Mouse (Mus musculus): Measurements from ENCODE around the gene Rnf6. TPM values are rescaled to one million over a fixed set of nuclear protein-coding genes. Genes with fewer than 3 reads are reported as not detected.
"Not testable (repeated sequence)": the region's sequence is repeated elsewhere in the genome, so short reads cannot be mapped to it uniquely, and the experiment has no call there.

The Rnf6 gene
- total and polyA plus RNA-seq, 2 experiments from 2014 or later = 31.1 to 41.4 TPM

GRCm38 (mm10) chr5:146190501-146191269, 30.7 kb downstream of the Rnf6 start:
- 36% methylated on average over 3 of the region's 3 CpGs for WGBS
- Histone ChIP-seq H3K27ac (ENCODE audit: low read depth) (no peak overlapping the region), H3K9me3 (replicated peaks; ENCODE audit: control insufficient read depth, low read length) (no peaks in the 10 kb centered on the region), H3K4me3 (ENCODE audit: low read depth, low read length) (no peak overlapping the region), H3K36me3 (replicated peaks; ENCODE audit: control insufficient read depth, insufficient read depth, low read length) (no peaks in the 10 kb centered on the region), H3K4me1 (ENCODE audit: control insufficient read depth, insufficient read depth) (no peaks in the 10 kb centered on the region), H3K4me2 (ENCODE audit: low read depth, low read length) (no peak overlapping the region), H3K27me3 (ENCODE audit: control insufficient read depth, insufficient read depth, low read length) (no peaks in the 10 kb centered on the region), H3K9ac (replicated peaks; ENCODE audit: low read depth, low read length) (no peak overlapping the region)
- TF ChIP-seq EP300 (IDR thresholded peaks at IDR 0.05; ENCODE audit: low read depth) (no peak), CTCF (IDR thresholded peaks at IDR 0.05; ENCODE audit: low read depth) (no peak)
- ATAC-seq (ENCODE audit: insufficient read depth, low read depth) (no peak), DNase-seq (ENCODE audit: low spot score) (no peak)

- 60% methylated on average over 4 of the region's 4 CpGs for WGBS
- no peak overlapping the region for H3K4me2 ChIP-seq (ENCODE audit: low read depth, low read length)
- H3K4me3 ChIP-seq (ENCODE audit: low read depth, low read length) = no peak overlapping the region
- no peak overlapping the region for H3K27ac ChIP-seq (ENCODE audit: low read depth)
- H3K4me1 ChIP-seq (ENCODE audit: control insufficient read depth, insufficient read depth) = no peaks in the 10 kb centered on the region
- DNase-seq (ENCODE audit: low spot score) (no peak), ATAC-seq (ENCODE audit: insufficient read depth, low read depth) (no peak)
- TF ChIP-seq EP300 (IDR thresholded peaks at IDR 0.05; ENCODE audit: low read depth) (no peak), CTCF (IDR thresholded peaks at IDR 0.05; ENCODE audit: low read depth) (no peak)
- no peaks in the 10 kb centered on the region for H3K27me3 ChIP-seq (ENCODE audit: control insufficient read depth, insufficient read depth, low read length)
- no peak overlapping the region for H3K9ac ChIP-seq (replicated peaks; ENCODE audit: low read depth, low read length)
- H3K9me3 ChIP-seq (replicated peaks; ENCODE audit: control insufficient read depth, low read length) = no peaks in the 10 kb centered on the region
- no peaks in the 10 kb centered on the region for H3K36me3 ChIP-seq (replicated peaks; ENCODE audit: control insufficient read depth, insufficient read depth, low read length)
Measured at GRCm38 (mm10) chr5:146190093-146190492, 31.3 kb downstream of the Rnf6 start.

GRCm38 (mm10) chr5:146188712-146189111, 32.6 kb downstream of the Rnf6 start:
- ATAC-seq (ENCODE audit: insufficient read depth, low read depth) = no peak
- 67% methylated on average over 7 of the region's 7 CpGs for WGBS
- no peak overlapping the region for H3K27ac ChIP-seq (ENCODE audit: low read depth)
- no peaks in the 10 kb centered on the region for H3K9me3 ChIP-seq (replicated peaks; ENCODE audit: control insufficient read depth, low read length)
- no peak overlapping the region for H3K4me3 ChIP-seq (ENCODE audit: low read depth, low read length)
- H3K27me3 ChIP-seq (ENCODE audit: control insufficient read depth, insufficient read depth, low read length) = no peaks in the 10 kb centered on the region
- H3K36me3 ChIP-seq (replicated peaks; ENCODE audit: control insufficient read depth, insufficient read depth, low read length) = no peaks in the 10 kb centered on the region
- no peak for DNase-seq (ENCODE audit: low spot score)
- TF ChIP-seq CTCF (IDR thresholded peaks at IDR 0.05; ENCODE audit: low read depth) (no peak), EP300 (IDR thresholded peaks at IDR 0.05; ENCODE audit: low read depth) (no peak)
- H3K4me1 ChIP-seq (ENCODE audit: control insufficient read depth, insufficient read depth) = no peaks in the 10 kb centered on the region
- H3K4me2 ChIP-seq (ENCODE audit: low read depth, low read length) = no peak overlapping the region
- no peak overlapping the region for H3K9ac ChIP-seq (replicated peaks; ENCODE audit: low read depth, low read length)

- no peaks in the 10 kb centered on the region for H3K36me3 ChIP-seq (replicated peaks; ENCODE audit: control insufficient read depth, insufficient read depth, low read length)
- H3K4me3 ChIP-seq (ENCODE audit: low read depth, low read length) = no peak overlapping the region
- DNase-seq (ENCODE audit: low spot score) (no peak), ATAC-seq (ENCODE audit: insufficient read depth, low read depth) (no peak)
- 81% methylated on average over 1 of the region's 1 CpGs for WGBS
- H3K27me3 ChIP-seq (ENCODE audit: control insufficient read depth, insufficient read depth, low read length) = no peaks in the 10 kb centered on the region
- no peak overlapping the region for H3K27ac ChIP-seq (ENCODE audit: low read depth)
- TF ChIP-seq EP300 (IDR thresholded peaks at IDR 0.05; ENCODE audit: low read depth) (no peak), CTCF (IDR thresholded peaks at IDR 0.05; ENCODE audit: low read depth) (peak; percentile 25)
- no peak overlapping the region for H3K9ac ChIP-seq (replicated peaks; ENCODE audit: low read depth, low read length)
- H3K4me2 ChIP-seq (ENCODE audit: low read depth, low read length) = no peak overlapping the region
- H3K9me3 ChIP-seq (replicated peaks; ENCODE audit: control insufficient read depth, low read length) = no peaks in the 10 kb centered on the region
- no peaks in the 10 kb centered on the region for H3K4me1 ChIP-seq (ENCODE audit: control insufficient read depth, insufficient read depth)
Measured at GRCm38 (mm10) chr5:146188144-146188543, 33.2 kb downstream of the Rnf6 start.

GRCm38 (mm10) chr5:146187441-146187840, 33.9 kb downstream of the Rnf6 start:
- H3K27ac ChIP-seq (ENCODE audit: low read depth); H3K4me1 ChIP-seq (ENCODE audit: control insufficient read depth, insufficient read depth); H3K4me3 ChIP-seq (ENCODE audit: low read depth, low read length); H3K9me3 ChIP-seq (replicated peaks; ENCODE audit: control insufficient read depth, low read length); H3K36me3 ChIP-seq (replicated peaks; ENCODE audit: control insufficient read depth, insufficient read depth, low read length); H3K27me3 ChIP-seq (ENCODE audit: control insufficient read depth, insufficient read depth, low read length); ATAC-seq (ENCODE audit: insufficient read depth, low read depth); H3K9ac ChIP-seq (replicated peaks; ENCODE audit: low read depth, low read length); H3K4me2 ChIP-seq (ENCODE audit: low read depth, low read length): not testable (repeated sequence)
- TF ChIP-seq CTCF (IDR thresholded peaks at IDR 0.05; ENCODE audit: low read depth) = peak; percentile 84
- peak; percentile 16 for DNase-seq (ENCODE audit: low spot score)
- 19% methylated on average over 5 of the region's 5 CpGs for WGBS

- H3K4me1 ChIP-seq (ENCODE audit: control insufficient read depth, insufficient read depth); H3K9ac ChIP-seq (replicated peaks; ENCODE audit: low read depth, low read length); H3K4me3 ChIP-seq (ENCODE audit: low read depth, low read length); H3K27ac ChIP-seq (ENCODE audit: low read depth); DNase-seq (ENCODE audit: low spot score); H3K36me3 ChIP-seq (replicated peaks; ENCODE audit: control insufficient read depth, insufficient read depth, low read length); H3K4me2 ChIP-seq (ENCODE audit: low read depth, low read length); ATAC-seq (ENCODE audit: insufficient read depth, low read depth); H3K9me3 ChIP-seq (replicated peaks; ENCODE audit: control insufficient read depth, low read length); H3K27me3 ChIP-seq (ENCODE audit: control insufficient read depth, insufficient read depth, low read length): not testable (repeated sequence)
- WGBS = 69% methylated on average over 4 of the region's 4 CpGs
Measured at GRCm38 (mm10) chr5:146185204-146185603, 36.2 kb downstream of the Rnf6 start, which contains the start of gene 1700001J03Rik. 1700001J03Rik (minus strand) TSS chr5:146185304.

GRCm38 (mm10) chr5:146172744-146173143, 48.6 kb downstream of the Rnf6 start:
- not testable (repeated sequence) for H3K4me3 ChIP-seq (ENCODE audit: low read depth, low read length); H3K4me2 ChIP-seq (ENCODE audit: low read depth, low read length); H3K27me3 ChIP-seq (ENCODE audit: control insufficient read depth, insufficient read depth, low read length); DNase-seq (ENCODE audit: low spot score); H3K4me1 ChIP-seq (ENCODE audit: control insufficient read depth, insufficient read depth); H3K27ac ChIP-seq (ENCODE audit: low read depth); H3K36me3 ChIP-seq (replicated peaks; ENCODE audit: control insufficient read depth, insufficient read depth, low read length); H3K9ac ChIP-seq (replicated peaks; ENCODE audit: low read depth, low read length); H3K9me3 ChIP-seq (replicated peaks; ENCODE audit: control insufficient read depth, low read length); ATAC-seq (ENCODE audit: insufficient read depth, low read depth)
- 48% methylated on average over 4 of the region's 4 CpGs for WGBS

- not testable (repeated sequence) for H3K9ac ChIP-seq (replicated peaks; ENCODE audit: low read depth, low read length); H3K9me3 ChIP-seq (replicated peaks; ENCODE audit: control insufficient read depth, low read length); H3K27ac ChIP-seq (ENCODE audit: low read depth); H3K36me3 ChIP-seq (replicated peaks; ENCODE audit: control insufficient read depth, insufficient read depth, low read length); H3K4me1 ChIP-seq (ENCODE audit: control insufficient read depth, insufficient read depth); H3K4me2 ChIP-seq (ENCODE audit: low read depth, low read length); ATAC-seq (ENCODE audit: insufficient read depth, low read depth); H3K4me3 ChIP-seq (ENCODE audit: low read depth, low read length); H3K27me3 ChIP-seq (ENCODE audit: control insufficient read depth, insufficient read depth, low read length); DNase-seq (ENCODE audit: low spot score)
- WGBS = 74% methylated on average over 2 of the region's 2 CpGs
Measured at GRCm38 (mm10) chr5:146170621-146171020, 50.7 kb downstream of the Rnf6 start, which contains the start of gene Gm6309. Gm6309 (minus strand) TSS chr5:146170721.

All from heart, postnatal 0 days (tissue).